Mouse (Mus musculus) hindbrain, embryonic 13.5 days (tissue): ENCODE results near the gene Il1rap. TPM values are rescaled to one million over a fixed set of nuclear protein-coding genes. Genes with fewer than 3 reads are reported as not detected.

Experiments
- ATAC-seq: fragments of 200-750 bp; cut with Nextera tagmentation; 2 replicates; pipeline ENCODE4 v1.8.0; 2017; ENCODE audit warnings: moderate TSS enrichment; ENCODE audit not compliant: low FRiP score
- H3K27ac ChIP-seq: fragments of 300-500 bp; sonication (generic); 2 replicates; pipeline ENCODE4 v1.5.1; 2015; ENCODE audit warnings: inconsistent platforms, mild to moderate bottlenecking, moderate library complexity
- H3K27me3 ChIP-seq: fragments of 300-500 bp; sonication (generic); 2 replicates; pipeline ENCODE4 v1.6.1; 2015; ENCODE audit warnings: mild to moderate bottlenecking, inconsistent platforms
- H3K36me3 ChIP-seq: fragments of 300-500 bp; sonication (generic); 2 replicates; pipeline ENCODE4 v1.6.1; 2015; ENCODE audit warnings: mild to moderate bottlenecking, inconsistent platforms
- H3K4me1 ChIP-seq: fragments of 300-500 bp; sonication (generic); replicated peaks from 2 replicates; pipeline ENCODE4 v1.6.1; 2015; ENCODE audit warnings: inconsistent platforms
- H3K4me2 ChIP-seq: fragments of 300-500 bp; sonication (generic); 2 replicates; pipeline ENCODE4 v1.6.1; 2015; ENCODE audit warnings: inconsistent platforms, mild to moderate bottlenecking, moderate library complexity
- H3K4me3 ChIP-seq: fragments of 300-500 bp; sonication (generic); 2 replicates; pipeline ENCODE4 v1.5.1; 2015; ENCODE audit warnings: mild to moderate bottlenecking, inconsistent platforms
- H3K9ac ChIP-seq: fragments of 300-500 bp; sonication (generic); 2 replicates; pipeline ENCODE4 v1.6.1; 2015; ENCODE audit warnings: mild to moderate bottlenecking, inconsistent platforms
- H3K9me3 ChIP-seq: fragments of 300-500 bp; sonication (generic); 2 replicates; pipeline ENCODE4 v1.6.1; 2016; ENCODE audit warnings: inconsistent platforms
- WGBS: fragments of 180-500 bp; shearing (Covaris S2); methylation state at CpG from one replicate; pipeline ENCODE4 v1.1.7; 2015; 5-methylcytosine and 5-hydroxymethylcytosine counted together
- polyA plus RNA-seq: library from polyadenylated mRNA; unstranded; fragments of >200 nt; fragmentation: Nextera tagmentation; extraction: Ambion mirVana; gene quantifications from 2 replicates; pipeline ENCODE4 v1.2.1, GENCODE M21; 2015

Il1rap gene
- polyA plus RNA-seq, 1 experiment from 2014 or later, result 7.8 TPM

DNA sequence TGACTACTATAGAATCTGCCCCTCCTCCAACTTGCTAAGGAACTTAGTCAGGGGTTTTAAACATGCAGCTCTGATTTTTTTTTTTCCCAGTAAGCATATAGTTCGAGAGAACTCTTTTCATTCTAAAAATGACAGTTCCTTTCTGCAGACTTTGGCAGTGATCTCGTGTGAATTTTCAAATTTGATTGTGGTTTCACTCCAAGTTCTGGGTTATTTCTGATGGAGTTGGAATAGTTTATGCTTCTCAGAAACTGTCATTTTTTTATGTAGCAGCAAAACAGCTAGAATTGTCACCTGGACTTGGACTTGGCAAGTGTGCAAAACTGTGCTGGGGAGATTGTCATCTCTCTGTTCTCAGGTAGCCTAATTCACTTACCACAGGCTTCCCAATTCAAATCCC lies 53.3 kb downstream of the Il1rap start:
- 77% methylated on average over 2 of the region's 2 CpGs for WGBS
- ATAC-seq, result no peak

DNA sequence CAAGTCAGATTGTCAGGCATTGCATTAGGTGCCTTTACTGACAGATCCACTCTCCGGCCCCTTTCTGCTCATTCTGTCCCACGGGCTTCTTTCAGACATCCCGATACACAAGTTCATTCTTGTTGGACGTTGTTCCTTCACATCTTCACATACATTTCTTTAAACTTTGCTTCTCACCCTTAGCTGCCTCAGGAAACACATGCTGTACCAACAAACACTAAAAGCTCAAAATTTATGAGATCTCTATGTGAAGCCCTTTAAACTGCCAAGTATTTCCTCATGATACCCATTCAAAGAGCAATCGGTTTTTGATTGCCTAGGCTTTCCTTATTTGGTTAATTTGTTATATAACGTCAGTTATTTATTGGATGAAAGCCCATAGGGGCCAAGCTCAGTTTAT lies 61.6 kb downstream of the Il1rap start:
- Histone ChIP-seq H3K36me3 (no peaks in the 10 kb centered on the region), H3K4me3 (no peak overlapping the region), H3K4me2 (no peak overlapping the region), H3K27me3 (no peaks in the 10 kb centered on the region), H3K9me3 (no peaks in the 10 kb centered on the region), H3K27ac (no peak overlapping the region), H3K9ac (no peak overlapping the region), H3K4me1 (no peaks in the 10 kb centered on the region)
- WGBS, result 83% methylated on average over 6 of the region's 6 CpGs
- no peak for ATAC-seq

More for the DNA sequence above, 53.3 kb downstream of the Il1rap start:
- Histone ChIP-seq H3K27ac (no peak overlapping the region), H3K4me3 (no peak overlapping the region), H3K36me3 (no peaks in the 10 kb centered on the region), H3K4me2 (no peak overlapping the region), H3K9me3 (no peaks in the 10 kb centered on the region), H3K4me1 (no peaks in the 10 kb centered on the region), H3K27me3 (no peaks in the 10 kb centered on the region), H3K9ac (no peak overlapping the region)

DNA sequence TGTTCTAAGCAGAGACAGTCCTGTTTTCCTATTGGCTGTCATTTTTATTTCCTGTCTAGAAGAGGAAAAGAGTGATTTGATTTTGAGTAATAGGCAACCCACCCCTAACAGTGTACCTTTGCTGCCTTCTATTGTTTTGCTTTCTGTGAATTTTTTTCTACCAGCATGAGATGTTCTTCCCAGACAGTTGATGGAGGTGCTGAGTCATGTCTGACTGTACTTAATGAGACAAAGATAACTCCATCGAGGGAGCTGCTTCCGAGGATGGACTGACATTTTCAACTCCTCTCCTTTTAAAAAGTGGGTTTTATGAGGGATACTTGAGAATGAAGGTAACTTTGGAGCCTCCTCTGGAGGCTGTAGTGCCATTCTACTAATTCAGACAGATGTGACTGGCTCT lies 64.6 kb downstream of the Il1rap start:
- Histone ChIP-seq H3K27me3 (no peaks in the 10 kb centered on the region), H3K9ac (no peak overlapping the region), H3K27ac (no peak overlapping the region), H3K36me3 (no peaks in the 10 kb centered on the region), H3K4me1 (no peaks in the 10 kb centered on the region), H3K4me2 (no peak overlapping the region), H3K4me3 (no peak overlapping the region), H3K9me3 (no peaks in the 10 kb centered on the region)
- ATAC-seq, result no peak
- WGBS, result 85% methylated on average over 2 of the region's 2 CpGs

DNA sequence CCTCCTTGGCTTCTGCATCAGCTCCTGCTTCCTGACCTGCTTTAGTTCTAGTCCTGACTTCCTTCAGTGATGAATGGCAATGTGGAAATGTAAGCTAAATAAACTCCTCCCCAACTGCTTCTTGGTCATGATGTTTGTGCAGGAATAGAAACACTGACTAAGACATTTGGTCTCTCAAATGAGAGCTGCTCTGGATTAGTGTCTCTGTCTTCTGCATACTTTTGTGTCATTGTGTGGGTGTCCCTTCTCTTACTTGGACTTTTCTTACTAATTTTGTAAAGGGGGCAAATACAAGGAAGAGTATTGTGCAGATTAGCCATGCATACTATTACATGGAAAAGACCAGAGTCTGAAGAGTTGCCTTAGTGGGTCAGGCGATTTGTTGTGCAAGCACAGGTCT lies 65.5 kb downstream of the Il1rap start:
- H3K9me3 ChIP-seq, result no peaks in the 10 kb centered on the region
- no peaks in the 10 kb centered on the region for H3K36me3 ChIP-seq
- ATAC-seq, result no peak
- H3K27ac ChIP-seq, result no peak overlapping the region
- no peak overlapping the region for H3K9ac ChIP-seq
- no peaks in the 10 kb centered on the region for H3K27me3 ChIP-seq
- no peaks in the 10 kb centered on the region for H3K4me1 ChIP-seq
- WGBS, result 85% methylated on average over 1 of the region's 1 CpGs
- H3K4me2 ChIP-seq, result no peak overlapping the region
- no peak overlapping the region for H3K4me3 ChIP-seq

DNA sequence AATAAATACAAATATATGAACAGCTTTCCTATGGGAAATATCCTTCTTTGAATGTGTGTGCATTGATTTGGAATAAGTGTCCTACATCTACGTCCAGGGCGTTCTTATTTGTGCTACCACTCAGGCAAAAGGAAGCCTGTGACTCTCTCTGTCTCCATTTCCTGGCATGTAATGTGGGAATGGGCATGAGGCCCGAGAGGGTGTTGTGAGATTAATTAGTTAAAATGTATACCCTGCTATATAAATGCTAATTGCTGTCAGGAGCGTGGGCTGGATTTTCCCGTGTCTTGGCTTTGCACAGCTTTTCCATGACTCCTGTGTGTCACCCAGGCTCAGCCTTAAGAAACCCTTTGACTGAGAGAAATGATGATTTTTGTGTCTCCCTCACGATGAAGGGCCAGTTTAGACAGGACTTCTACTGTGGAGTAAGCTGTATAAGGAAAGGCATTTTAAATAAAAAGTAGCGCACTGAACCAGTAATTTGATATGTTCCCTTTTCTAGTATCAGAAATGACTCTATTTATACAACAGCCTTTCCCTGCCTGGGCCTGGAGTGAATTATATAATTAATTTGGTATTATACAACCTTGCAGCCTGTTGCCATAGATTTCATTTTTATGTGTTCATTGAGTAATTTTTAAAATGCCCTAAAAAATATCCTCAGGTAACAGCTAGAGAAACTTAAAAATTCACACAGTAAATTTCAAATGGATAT lies 81.4 kb downstream of the Il1rap start:
- Histone ChIP-seq H3K4me3 (no peak overlapping the region), H3K27me3 (no peaks in the 10 kb centered on the region), H3K27ac (peak overlapping the region; percentile 48; the same call in 1 of the 2 replicates), H3K9ac (no peak overlapping the region), H3K4me2 (no peak overlapping the region), H3K4me1 (0 out of 2 replicates have a peak, but pooled peaks cover 5% of the 10 kb centered on the region), H3K9me3 (no peaks in the 10 kb centered on the region), H3K36me3 (no peaks in the 10 kb centered on the region)
- WGBS, result 63% methylated on average over 7 of the region's 7 CpGs
- peak; percentile 66 for ATAC-seq

DNA sequence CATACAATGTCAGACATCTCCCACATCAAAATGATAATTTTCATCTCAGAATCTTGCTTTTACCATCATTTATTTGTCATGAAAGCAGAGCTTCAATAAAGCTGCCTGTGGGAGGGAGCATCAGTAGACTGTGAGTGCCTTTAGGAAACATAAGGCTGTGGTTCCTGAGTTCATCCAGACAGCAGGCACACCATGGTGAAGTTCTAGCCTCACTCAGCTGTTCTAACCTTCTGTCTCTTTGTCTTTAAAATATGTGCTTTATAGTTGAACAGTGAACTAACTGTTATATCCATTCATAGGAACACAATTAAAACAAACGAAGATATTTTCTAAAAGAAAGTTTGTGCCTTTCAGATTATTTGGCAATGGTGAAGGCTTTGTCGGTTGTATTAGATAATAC lies 84.9 kb downstream of the Il1rap start:
- 78% methylated on average over 2 of the region's 2 CpGs for WGBS
- H3K27me3 ChIP-seq, result no peaks in the 10 kb centered on the region
- no peak for ATAC-seq
- H3K4me1 ChIP-seq, result 0 out of 2 replicates have a peak, but pooled peaks cover 5% of the 10 kb centered on the region
- no peak overlapping the region for H3K9ac ChIP-seq
- no peak overlapping the region for H3K4me2 ChIP-seq
- H3K36me3 ChIP-seq, result no peaks in the 10 kb centered on the region
- no peak overlapping the region for H3K27ac ChIP-seq
- H3K4me3 ChIP-seq, result no peak overlapping the region
- no peaks in the 10 kb centered on the region for H3K9me3 ChIP-seq

DNA sequence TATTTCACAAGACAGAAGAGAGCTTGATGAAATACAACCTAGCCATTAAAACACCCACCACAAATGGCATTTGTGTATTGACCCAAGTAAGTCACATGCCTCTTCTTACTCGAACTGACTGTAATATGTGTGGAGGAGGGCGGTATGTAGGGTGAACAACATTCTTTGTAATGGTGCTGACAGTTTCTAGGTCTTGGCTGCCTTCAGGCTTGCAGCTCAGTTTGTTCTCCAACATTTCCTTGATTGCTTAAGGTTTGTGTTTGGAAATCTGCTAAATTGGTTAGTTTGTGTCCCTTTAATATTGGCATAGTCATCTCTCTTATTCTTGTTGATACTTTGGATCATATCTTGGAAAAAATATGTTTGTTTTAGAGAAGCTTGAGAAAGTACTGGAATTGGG lies 87.6 kb downstream of the Il1rap start:
- no peak overlapping the region for H3K9ac ChIP-seq
- 91% methylated on average over 2 of the region's 2 CpGs for WGBS
- H3K4me3 ChIP-seq, result no peak overlapping the region
- no peaks in the 10 kb centered on the region for H3K36me3 ChIP-seq
- H3K27ac ChIP-seq, result no peak overlapping the region
- no peak for ATAC-seq
- H3K27me3 ChIP-seq, result no peaks in the 10 kb centered on the region
- H3K4me1 ChIP-seq, result no peaks in the 10 kb centered on the region
- H3K4me2 ChIP-seq, result no peak overlapping the region
- H3K9me3 ChIP-seq, result no peaks in the 10 kb centered on the region

DNA sequence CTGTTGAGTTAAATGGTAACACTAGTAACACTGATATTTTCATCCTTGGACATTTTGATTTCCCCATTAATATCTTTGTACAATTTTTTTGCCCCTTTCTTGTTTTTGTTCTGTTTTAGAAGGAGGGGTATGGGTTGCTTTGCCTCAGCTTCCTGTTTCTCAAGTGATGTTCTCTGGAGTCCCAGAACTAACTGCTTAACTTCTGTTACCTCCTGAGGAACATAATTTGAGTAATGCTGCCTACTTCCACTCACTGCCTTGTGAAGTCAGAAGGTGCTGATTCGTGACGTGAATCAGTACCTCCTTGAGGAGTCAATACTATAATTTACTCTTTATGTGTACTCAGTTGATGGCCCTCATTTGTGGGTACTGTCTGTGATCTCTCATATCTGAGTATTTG lies 98.9 kb downstream of the Il1rap start:
- no peaks in the 10 kb centered on the region for H3K9me3 ChIP-seq
- H3K27me3 ChIP-seq, result no peaks in the 10 kb centered on the region
- no peak for ATAC-seq
- H3K4me3 ChIP-seq, result no peak overlapping the region
- H3K9ac ChIP-seq, result no peak overlapping the region
- no peaks in the 10 kb centered on the region for H3K36me3 ChIP-seq
- no peaks in the 10 kb centered on the region for H3K4me1 ChIP-seq
- no peak overlapping the region for H3K27ac ChIP-seq
- H3K4me2 ChIP-seq, result no peak overlapping the region
- WGBS, result 95% methylated on average over 2 of the region's 2 CpGs

DNA sequence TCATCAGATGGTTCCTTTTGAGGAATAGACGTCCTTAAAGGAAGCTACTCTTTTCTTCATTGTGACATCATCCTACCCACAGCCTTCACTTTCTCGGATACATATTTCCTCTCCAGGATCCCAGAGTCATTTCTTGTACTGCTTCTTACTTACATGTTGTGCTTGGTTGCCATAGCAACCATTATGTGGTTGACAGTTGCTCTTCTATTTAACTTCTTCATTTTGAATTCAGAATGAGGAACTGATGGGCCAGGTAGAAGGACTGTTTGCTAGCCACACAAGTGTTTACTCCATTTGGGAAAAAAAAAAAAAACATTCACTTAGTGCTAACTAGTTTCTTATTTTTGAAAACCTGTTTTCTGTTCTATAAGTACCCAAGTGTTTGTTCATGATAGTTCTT lies 108.3 kb downstream of the Il1rap start:
- no peak for ATAC-seq
- Histone ChIP-seq H3K27ac (no peak overlapping the region), H3K36me3 (no peaks in the 10 kb centered on the region), H3K9me3 (no peaks in the 10 kb centered on the region), H3K27me3 (no peaks in the 10 kb centered on the region), H3K4me2 (no peak overlapping the region), H3K4me3 (no peak overlapping the region), H3K4me1 (no peaks in the 10 kb centered on the region), H3K9ac (no peak overlapping the region)
- 69% methylated on average over 2 of the region's 2 CpGs for WGBS

DNA sequence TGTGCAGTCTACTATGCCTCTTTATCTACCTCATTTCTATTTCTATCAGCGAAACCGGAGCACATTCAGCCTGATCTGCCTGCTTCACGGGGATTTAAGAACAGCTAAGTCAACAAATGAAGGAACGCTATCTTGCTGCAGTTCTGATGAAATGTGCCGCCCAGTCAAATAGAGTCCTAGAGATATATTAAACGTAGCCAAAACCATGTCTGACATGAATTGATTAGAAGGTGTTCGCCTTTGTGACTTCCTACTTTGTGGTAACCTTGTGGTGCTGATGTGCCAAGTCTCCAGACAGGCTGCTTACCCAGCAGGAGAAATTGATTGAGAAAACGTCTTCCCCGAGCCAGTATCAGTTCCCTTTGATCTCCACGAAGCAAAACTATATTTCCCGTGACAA lies 109.8 kb downstream of the Il1rap start:
- H3K9ac ChIP-seq, result no peak overlapping the region
- WGBS, result 80% methylated on average over 11 of the region's 11 CpGs
- H3K27me3 ChIP-seq, result no peaks in the 10 kb centered on the region

DNA sequence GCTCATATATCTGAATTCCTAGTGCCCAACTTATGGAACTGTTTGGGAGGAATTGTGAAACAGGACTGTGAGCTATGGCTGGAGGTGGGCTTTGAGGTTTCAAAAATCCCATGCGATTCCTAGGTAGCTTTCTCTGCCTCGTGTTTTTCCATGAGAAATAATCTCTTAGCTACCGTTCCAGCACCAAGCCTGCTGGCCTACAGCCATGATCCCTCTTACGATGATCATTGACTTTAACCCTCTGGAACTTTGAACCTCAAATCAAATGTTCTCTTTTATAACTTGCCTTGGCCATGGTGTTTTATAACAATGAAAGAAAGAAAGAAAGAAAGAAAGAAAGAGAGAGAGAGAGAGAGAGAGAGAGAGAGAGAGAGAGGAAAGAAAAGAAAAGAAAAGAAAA lies 116.6 kb downstream of the Il1rap start:
- Histone ChIP-seq H3K4me3 (no peak overlapping the region), H3K9me3 (no peaks in the 10 kb centered on the region), H3K36me3 (no peaks in the 10 kb centered on the region), H3K4me1 (no peaks in the 10 kb centered on the region), H3K27me3 (no peaks in the 10 kb centered on the region), H3K9ac (no peak overlapping the region), H3K4me2 (no peak overlapping the region), H3K27ac (no peak overlapping the region)
- 94% methylated on average over 4 of the region's 4 CpGs for WGBS
- ATAC-seq, result no peak

More for the DNA sequence above, 109.8 kb downstream of the Il1rap start:
- no peak overlapping the region; the same call in 1 of the 2 replicates for H3K27ac ChIP-seq
- H3K4me2 ChIP-seq, result no peak overlapping the region
- ATAC-seq, result no peak
- H3K36me3 ChIP-seq, result no peaks in the 10 kb centered on the region
- H3K4me3 ChIP-seq, result no peak overlapping the region
- no peaks in the 10 kb centered on the region for H3K4me1 ChIP-seq
- no peaks in the 10 kb centered on the region for H3K9me3 ChIP-seq

DNA sequence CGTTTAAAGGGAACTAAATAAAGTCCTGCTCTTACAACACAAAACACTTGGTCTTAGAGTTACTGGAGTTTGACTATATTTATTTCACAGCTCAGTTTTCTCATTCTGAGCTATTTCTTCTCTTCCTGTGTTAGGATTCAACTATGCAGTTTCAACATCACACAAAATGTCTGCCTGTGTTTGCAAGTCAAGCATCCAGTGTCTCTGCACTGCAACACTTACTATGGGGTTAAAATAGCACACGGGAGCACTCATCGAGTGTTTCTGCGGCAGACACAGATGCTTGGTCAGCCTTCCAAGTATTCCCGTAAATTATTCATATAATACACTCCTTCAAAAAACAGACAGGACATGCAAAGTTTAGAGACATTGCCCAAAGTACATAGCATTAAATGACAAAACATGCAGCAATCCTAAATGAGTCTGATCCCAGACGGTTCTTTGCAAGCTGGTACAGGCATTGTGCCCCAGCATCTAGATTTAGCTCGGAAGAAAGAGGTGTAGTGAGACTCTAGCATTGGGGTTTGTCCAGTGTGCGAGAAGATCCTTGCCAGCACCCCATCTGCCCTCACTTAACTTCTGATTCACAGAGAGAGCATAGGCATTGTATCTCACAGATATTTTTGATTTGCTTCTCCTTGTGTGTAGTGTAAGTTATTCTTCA lies 119.1 kb downstream of the Il1rap start:
- Histone ChIP-seq H3K9me3 (no peaks in the 10 kb centered on the region), H3K36me3 (no peaks in the 10 kb centered on the region), H3K4me2 (no peak overlapping the region), H3K27me3 (no peaks in the 10 kb centered on the region), H3K4me3 (no peak overlapping the region), H3K4me1 (no peaks in the 10 kb centered on the region), H3K27ac (no peak overlapping the region), H3K9ac (no peak overlapping the region)
- ATAC-seq, result no peak
- WGBS, result 92% methylated on average over 8 of the region's 8 CpGs
